Mouse (Mus musculus) small intestine, adult 2 months (tissue): ENCODE data around the gene Stk40. TPM values are rescaled to one million over a fixed set of nuclear protein-coding genes. Genes with fewer than 3 reads are reported as not detected.

Experiments used
- H3K27ac ChIP-seq: fragments of 200-500 bp; 2 replicates; pipeline ENCODE4 v1.5.1; 2012; ENCODE audit warnings: low read depth, low read length, control low read depth, inconsistent platforms; ENCODE audit not compliant: insufficient read depth
- H3K27me3 ChIP-seq: fragments of 200-500 bp; 2 replicates; pipeline ENCODE4 v1.6.1; 2012; ENCODE audit warnings: mild to moderate bottlenecking, moderate library complexity, low read length, inconsistent platforms; ENCODE audit not compliant: control insufficient read depth, insufficient read depth
- H3K36me3 ChIP-seq: fragments of 200-500 bp; 2 replicates; pipeline ENCODE4 v1.6.1; 2012; ENCODE audit warnings: mild to moderate bottlenecking, low read length, control low read depth, inconsistent platforms; ENCODE audit not compliant: control insufficient read depth, insufficient read depth
- H3K4me1 ChIP-seq: fragments of 200-500 bp; 2 replicates; pipeline ENCODE4 v1.6.1; 2012; ENCODE audit warnings: low read length, inconsistent platforms, mixed read lengths; ENCODE audit not compliant: control insufficient read depth, insufficient read depth, insufficient read length
- H3K4me3 ChIP-seq: fragments of 200-500 bp; 2 replicates; pipeline ENCODE4 v1.5.1; 2012; ENCODE audit warnings: low read depth, mild to moderate bottlenecking, control low read depth, inconsistent platforms, low read length, moderate library complexity
- CTCF ChIP-seq: fragments of 200-500 bp; IDR thresholded peaks from 2 replicates; pipeline ENCODE4 v1.5.1; 2012; ENCODE audit warnings: low read depth, mild to moderate bottlenecking, control low read depth, inconsistent platforms, low read length, moderate library complexity, mixed read lengths; ENCODE audit not compliant: insufficient replicate concordance, insufficient read length; ENCODE audit errors: extremely low read depth
- POLR2A ChIP-seq: fragments of 200-500 bp; IDR thresholded peaks from 2 replicates; pipeline ENCODE4 v1.6.1; 2012; ENCODE audit warnings: low read depth, mild to moderate bottlenecking, control low read depth, inconsistent platforms, low read length, moderate library complexity
- WGBS: fragments of 180-500 bp; shearing (Covaris S2); methylation state at CpG from one replicate; pipeline ENCODE4 v1.1.7; 2018; 5-methylcytosine and 5-hydroxymethylcytosine counted together
- polyA plus RNA-seq: library from polyadenylated mRNA; depleted of rRNA; stranded (reverse); fragments of >200 nt; gene quantifications from 2 replicates; pipeline ENCODE4 v1.2.3, GENCODE M21; 2012

Gene Stk40
- polyA plus RNA-seq, 1 experiment, result 24.0 TPM

- H3K4me1 ChIP-seq, result peaks cover 9% of the 10 kb centered on the region
- peak overlapping the region; percentile 50 for H3K27ac ChIP-seq
- TF ChIP-seq CTCF, result no peak
- TF ChIP-seq POLR2A, result no peak
- H3K27me3 ChIP-seq, result 0 out of 2 replicates have a peak, but pooled peaks cover 3% of the 10 kb centered on the region
- peaks cover 3% of the 10 kb centered on the region; the same call in 1 of the 2 replicates for H3K36me3 ChIP-seq
- H3K4me3 ChIP-seq, result peak overlapping the region; percentile 27
- WGBS, result 72% methylated on average over 16 of the region's 16 CpGs
Observed at GRCm38 (mm10) chr4:126150297-126150948, 46.7 kb downstream of the Stk40 start.

- 78% methylated on average over 6 of the region's 6 CpGs for WGBS
- peak overlapping the region; percentile 50; the same call in 1 of the 2 replicates for H3K27ac ChIP-seq
- peaks cover 3% of the 10 kb centered on the region; the same call in 1 of the 2 replicates for H3K36me3 ChIP-seq
- H3K27me3 ChIP-seq, result 0 out of 2 replicates have a peak, but pooled peaks cover 3% of the 10 kb centered on the region
- peaks cover 12% of the 10 kb centered on the region for H3K4me1 ChIP-seq
- TF ChIP-seq POLR2A (no peak), CTCF (no peak)
- peak overlapping the region; percentile 27; the same call in 1 of the 2 replicates for H3K4me3 ChIP-seq
Observed at GRCm38 (mm10) chr4:126150949-126151320, 47.2 kb downstream of the Stk40 start.

- 86% methylated on average over 16 of the region's 16 CpGs for WGBS
- peaks cover 12% of the 10 kb centered on the region for H3K4me1 ChIP-seq
- 0 out of 2 replicates have a peak, but pooled peaks cover 3% of the 10 kb centered on the region for H3K27me3 ChIP-seq
- TF ChIP-seq POLR2A (no peak), CTCF (no peak)
- H3K4me3 ChIP-seq, result no peak overlapping the region
- H3K36me3 ChIP-seq, result peaks cover 3% of the 10 kb centered on the region; the same call in 1 of the 2 replicates
- H3K27ac ChIP-seq, result no peak overlapping the region
Observed at GRCm38 (mm10) chr4:126151701-126152440, 48.1 kb downstream of the Stk40 start.

GRCm38 (mm10) chr4:126152864-126153263 lies 49.1 kb downstream of the Stk40 start:
- Histone ChIP-seq H3K4me3 (no peak overlapping the region), H3K27ac (no peak overlapping the region), H3K27me3 (0 out of 2 replicates have a peak, but pooled peaks cover 1% of the 10 kb centered on the region), H3K36me3 (peaks cover 3% of the 10 kb centered on the region; the same call in 1 of the 2 replicates), H3K4me1 (peaks cover 12% of the 10 kb centered on the region)
- TF ChIP-seq CTCF, result no peak
- no peak for TF ChIP-seq POLR2A
- 77% methylated on average over 14 of the region's 14 CpGs for WGBS

- H3K36me3 ChIP-seq, result peaks cover 3% of the 10 kb centered on the region; the same call in 1 of the 2 replicates
- no peaks in the 10 kb centered on the region for H3K27me3 ChIP-seq
- no peak overlapping the region for H3K4me3 ChIP-seq
- 20% methylated on average over 4 of the region's 4 CpGs for WGBS
- no peak for TF ChIP-seq CTCF
- no peak for TF ChIP-seq POLR2A
- peaks cover 7% of the 10 kb centered on the region; the same call in 1 of the 2 replicates for H3K4me1 ChIP-seq
- peak overlapping the region; percentile 13; the same call in 1 of the 2 replicates for H3K27ac ChIP-seq
Observed at GRCm38 (mm10) chr4:126155183-126155582, 51.4 kb downstream of the Stk40 start.

GRCm38 (mm10) chr4:126155869-126156268 lies 52.1 kb downstream of the Stk40 start:
- 0 out of 2 replicates have a peak overlapping the region, but pooled peaks have one; percentile 13 for H3K27ac ChIP-seq
- 21% methylated on average over 2 of the region's 2 CpGs for WGBS
- peaks cover 7% of the 10 kb centered on the region; the same call in 1 of the 2 replicates for H3K4me1 ChIP-seq
- H3K27me3 ChIP-seq, result no peaks in the 10 kb centered on the region
- H3K36me3 ChIP-seq, result 0 out of 2 replicates have a peak, but pooled peaks cover 3% of the 10 kb centered on the region
- no peak overlapping the region for H3K4me3 ChIP-seq
- no peak for TF ChIP-seq POLR2A
- TF ChIP-seq CTCF, result no peak

- Histone ChIP-seq H3K36me3 (no peaks in the 10 kb centered on the region), H3K27ac (no peak overlapping the region), H3K4me3 (no peak overlapping the region), H3K27me3 (no peaks in the 10 kb centered on the region), H3K4me1 (peaks cover 7% of the 10 kb centered on the region; the same call in 1 of the 2 replicates)
- 70% methylated on average over 5 of the region's 5 CpGs for WGBS
- TF ChIP-seq CTCF (peak; percentile 80), POLR2A (no peak)
Observed at GRCm38 (mm10) chr4:126156617-126157016, 52.9 kb downstream of the Stk40 start.
